Mouse (Mus musculus) heart, embryonic 15.5 days (tissue): ENCODE measurements at regions not wholly inside any gene's neighbourhood (a gene's known extent, or its start where the extent isn't known, plus 50 kb on each side); places are given as distances from the start of the nearest gene placed in this dataset.

ENCODE experiments used
- ATAC-seq: fragments of 200-750 bp; cut with Nextera tagmentation; replicated peaks from 2 replicates; pipeline ENCODE4 v1.8.0; 2017; ENCODE audit warnings: low read depth, moderate TSS enrichment; ENCODE audit not compliant: insufficient number of reproducible peaks, insufficient read depth, low FRiP score
- H3K27ac ChIP-seq: fragments of 300-500 bp; sonication (generic); 2 replicates; pipeline ENCODE4 v1.5.1; 2015; ENCODE audit warnings: mild to moderate bottlenecking, inconsistent platforms
- H3K27me3 ChIP-seq: fragments of 300-500 bp; sonication (generic); 2 replicates; pipeline ENCODE4 v1.6.1; 2015; ENCODE audit warnings: inconsistent platforms
- H3K36me3 ChIP-seq: fragments of 300-500 bp; sonication (generic); 2 replicates; pipeline ENCODE4 v1.6.1; 2015; ENCODE audit warnings: mild to moderate bottlenecking, inconsistent platforms
- H3K4me1 ChIP-seq: fragments of 300-500 bp; sonication (generic); replicated peaks from 2 replicates; pipeline ENCODE4 v1.6.1; 2015; ENCODE audit warnings: inconsistent platforms
- H3K4me2 ChIP-seq: fragments of 300-500 bp; sonication (generic); 2 replicates; pipeline ENCODE4 v1.6.1; 2015; ENCODE audit warnings: inconsistent platforms, mild to moderate bottlenecking, moderate library complexity
- H3K4me3 ChIP-seq: fragments of 300-500 bp; sonication (generic); 2 replicates; pipeline ENCODE4 v1.5.1; 2015; ENCODE audit warnings: mild to moderate bottlenecking, inconsistent platforms
- H3K9ac ChIP-seq: fragments of 300-500 bp; sonication (generic); 2 replicates; pipeline ENCODE4 v1.6.1; 2015; ENCODE audit warnings: mild to moderate bottlenecking, inconsistent platforms
- H3K9me3 ChIP-seq: fragments of 300-500 bp; sonication (generic); replicated peaks from 2 replicates; pipeline ENCODE4 v1.6.1; 2016; ENCODE audit warnings: inconsistent platforms
- WGBS: fragments of 180-500 bp; shearing (Covaris S2); methylation state at CpG from one replicate; pipeline ENCODE4 v1.1.7; 2015; ENCODE audit warnings: mixed read lengths; 5-methylcytosine and 5-hydroxymethylcytosine counted together

DNA sequence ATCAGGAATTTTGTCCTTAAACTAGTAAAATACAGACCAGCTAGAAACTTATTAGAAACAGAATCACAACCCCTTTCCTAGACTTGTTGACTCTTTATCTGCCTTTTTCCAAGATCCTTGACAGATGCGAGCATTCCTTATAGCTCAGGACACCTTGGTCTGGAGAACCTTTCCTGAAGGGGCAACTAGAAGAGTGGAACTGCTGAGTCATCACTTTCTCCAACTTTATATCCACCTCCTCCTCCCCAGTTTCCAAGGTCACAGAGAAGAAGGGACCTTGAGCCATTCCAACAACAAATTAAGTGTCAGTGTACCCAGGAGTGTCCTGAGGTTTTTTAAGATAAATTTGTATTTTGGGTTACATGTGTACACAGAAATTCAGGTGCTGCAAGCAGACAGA lies 111.5 kb upstream of the Aco1 start:
- no peaks in the 10 kb centered on the region for H3K36me3 ChIP-seq
- no peak for ATAC-seq
- no peaks in the 10 kb centered on the region for H3K4me1 ChIP-seq
- no peak overlapping the region for H3K9ac ChIP-seq
- 84% methylated on average over 1 of the region's 1 CpGs for WGBS
- H3K9me3 ChIP-seq = no peaks in the 10 kb centered on the region
- H3K4me3 ChIP-seq = no peak overlapping the region
- H3K4me2 ChIP-seq = no peak overlapping the region
- H3K27me3 ChIP-seq = no peaks in the 10 kb centered on the region
- no peak overlapping the region for H3K27ac ChIP-seq

DNA sequence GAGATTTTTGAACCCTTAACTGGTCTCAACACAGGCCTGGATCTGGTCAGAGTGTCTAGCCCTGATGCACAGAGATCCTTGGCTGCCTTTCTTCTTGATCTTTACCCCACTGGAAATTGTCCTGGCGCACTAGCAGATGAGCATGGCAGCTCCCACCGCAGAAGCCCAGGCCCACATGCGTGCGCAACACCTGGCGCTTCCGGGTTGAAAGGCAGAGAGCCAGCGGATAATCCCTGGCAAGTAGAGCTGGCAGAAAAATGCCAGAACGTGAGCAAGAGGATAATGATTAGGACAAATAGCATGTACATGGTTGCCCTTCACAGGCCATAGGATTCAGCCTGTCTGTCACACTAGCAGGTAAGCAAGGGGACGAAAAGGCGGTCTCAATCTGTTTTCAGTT lies 95.0 kb upstream of the Aco1 start:
- no peak overlapping the region for H3K27ac ChIP-seq
- no peak overlapping the region for H3K4me2 ChIP-seq
- H3K9me3 ChIP-seq = no peaks in the 10 kb centered on the region
- no peak overlapping the region for H3K4me3 ChIP-seq
- H3K27me3 ChIP-seq = no peaks in the 10 kb centered on the region
- no peak overlapping the region for H3K9ac ChIP-seq
- ATAC-seq = no peak
- WGBS = 92% methylated on average over 10 of the region's 10 CpGs
- no peaks in the 10 kb centered on the region for H3K36me3 ChIP-seq
- H3K4me1 ChIP-seq = no peaks in the 10 kb centered on the region

DNA sequence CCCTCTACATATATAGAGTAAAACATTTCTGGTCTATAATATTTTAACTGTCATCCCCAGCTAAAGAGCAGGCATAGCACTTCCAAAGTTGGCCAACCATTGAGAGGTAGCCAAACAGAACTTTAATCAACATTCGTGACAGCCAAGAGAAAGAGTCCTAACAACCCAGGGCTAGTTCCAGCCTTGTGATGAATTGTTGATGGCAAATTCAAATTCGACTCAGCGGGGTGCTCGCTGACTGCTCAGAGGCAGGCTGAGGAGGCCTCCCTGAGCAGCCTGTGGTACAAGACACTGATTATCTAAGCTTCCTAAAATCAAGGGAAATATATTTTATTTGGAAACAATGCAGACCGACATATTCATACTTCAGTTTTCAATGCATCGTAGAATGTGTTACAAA lies 93.8 kb upstream of the Aco1 start:
- Histone ChIP-seq H3K36me3 (no peaks in the 10 kb centered on the region), H3K4me1 (no peaks in the 10 kb centered on the region), H3K27me3 (no peaks in the 10 kb centered on the region), H3K4me3 (no peak overlapping the region), H3K27ac (no peak overlapping the region), H3K4me2 (no peak overlapping the region), H3K9me3 (no peaks in the 10 kb centered on the region), H3K9ac (no peak overlapping the region)
- 71% methylated on average over 6 of the region's 6 CpGs for WGBS
- ATAC-seq = no peak

DNA sequence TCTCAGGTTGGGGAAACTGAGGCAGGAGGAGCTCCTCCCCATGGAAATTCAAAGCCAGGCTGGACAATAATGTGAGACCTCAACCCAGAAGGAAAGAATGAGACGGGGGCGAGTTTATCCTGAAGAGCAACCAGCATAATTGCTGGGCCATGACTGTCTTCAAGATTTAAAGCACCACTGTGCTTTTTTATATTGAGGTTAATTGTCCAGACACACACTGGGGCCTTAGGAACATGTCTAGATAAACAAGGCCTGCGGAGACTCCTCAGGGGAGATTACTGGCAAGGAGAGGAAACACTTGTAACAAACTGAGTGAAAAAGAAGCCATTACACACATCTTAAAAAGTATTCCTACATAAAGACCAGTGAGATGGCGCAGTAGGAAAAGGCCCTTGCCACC lies 91.0 kb upstream of the Aco1 start:
- Histone ChIP-seq H3K36me3 (no peaks in the 10 kb centered on the region), H3K27me3 (no peaks in the 10 kb centered on the region), H3K4me3 (no peak overlapping the region), H3K9me3 (no peaks in the 10 kb centered on the region), H3K4me1 (no peaks in the 10 kb centered on the region), H3K9ac (no peak overlapping the region), H3K27ac (no peak overlapping the region), H3K4me2 (no peak overlapping the region)
- WGBS = 69% methylated on average over 4 of the region's 4 CpGs
- ATAC-seq = no peak

DNA sequence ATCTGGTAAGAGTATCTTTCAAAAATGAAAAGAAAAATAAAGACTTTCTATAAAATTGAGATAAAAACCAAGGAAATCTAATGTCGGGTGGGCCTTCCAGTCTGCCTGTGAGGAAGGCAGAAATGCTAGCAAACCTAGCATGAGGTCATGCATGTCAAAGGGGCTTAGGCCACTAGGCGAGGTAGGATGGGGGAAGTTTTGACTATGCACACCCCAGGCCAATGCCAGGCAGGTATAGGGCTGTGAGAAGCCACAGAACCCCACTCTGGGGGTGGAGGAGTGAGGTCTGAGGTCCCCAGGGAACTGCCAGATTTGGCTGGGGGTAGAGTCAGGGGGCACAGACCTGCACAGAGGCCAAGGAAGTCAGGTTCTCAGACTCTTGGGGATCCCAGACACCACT lies 89.5 kb upstream of the Aco1 start:
- no peak for ATAC-seq
- Histone ChIP-seq H3K4me1 (no peaks in the 10 kb centered on the region), H3K27me3 (no peaks in the 10 kb centered on the region), H3K4me2 (no peak overlapping the region), H3K9me3 (no peaks in the 10 kb centered on the region), H3K36me3 (no peaks in the 10 kb centered on the region), H3K9ac (no peak overlapping the region), H3K4me3 (no peak overlapping the region), H3K27ac (no peak overlapping the region)
- 77% methylated on average over 2 of the region's 2 CpGs for WGBS

DNA sequence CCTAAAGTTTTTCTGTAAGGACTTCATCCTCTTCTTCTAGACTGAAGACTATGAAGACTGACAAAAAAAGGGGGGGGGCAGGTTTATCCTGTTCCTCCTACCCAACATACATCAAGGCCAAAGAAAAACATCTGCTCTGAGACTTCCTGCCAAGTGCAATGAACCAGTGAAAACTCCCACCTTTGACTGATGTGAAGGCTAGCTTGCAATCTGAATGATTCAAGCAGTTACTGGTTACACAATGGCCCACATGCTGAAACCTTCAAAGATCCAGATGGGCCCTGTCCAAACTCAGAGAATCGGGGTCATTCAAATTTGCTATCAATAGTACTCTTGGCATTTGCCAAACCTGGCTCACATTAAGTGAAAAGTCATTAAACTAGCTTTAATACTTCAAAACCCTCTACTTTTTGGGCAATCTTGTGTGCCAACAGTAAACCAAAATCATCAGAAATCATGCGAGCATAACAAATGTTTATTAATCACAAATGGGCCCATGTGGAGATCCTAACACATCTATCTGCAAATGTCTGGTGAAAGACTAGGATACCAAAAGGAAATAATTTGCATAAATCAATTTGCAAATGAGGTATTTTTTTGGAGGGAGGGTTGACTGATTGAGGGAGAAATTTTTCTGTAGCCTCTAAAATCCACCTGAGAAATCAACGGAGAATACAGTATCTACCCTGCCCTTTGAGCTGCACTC lies 79.0 kb upstream of the Aco1 start:
- H3K27me3 ChIP-seq = no peaks in the 10 kb centered on the region
- no peak overlapping the region for H3K27ac ChIP-seq
- no peaks in the 10 kb centered on the region for H3K9me3 ChIP-seq
- no peak for ATAC-seq
- H3K4me2 ChIP-seq = no peak overlapping the region
- 73% methylated on average over 3 of the region's 3 CpGs for WGBS
- H3K9ac ChIP-seq = no peak overlapping the region
- no peaks in the 10 kb centered on the region for H3K4me1 ChIP-seq
- no peaks in the 10 kb centered on the region for H3K36me3 ChIP-seq
- H3K4me3 ChIP-seq = no peak overlapping the region

DNA sequence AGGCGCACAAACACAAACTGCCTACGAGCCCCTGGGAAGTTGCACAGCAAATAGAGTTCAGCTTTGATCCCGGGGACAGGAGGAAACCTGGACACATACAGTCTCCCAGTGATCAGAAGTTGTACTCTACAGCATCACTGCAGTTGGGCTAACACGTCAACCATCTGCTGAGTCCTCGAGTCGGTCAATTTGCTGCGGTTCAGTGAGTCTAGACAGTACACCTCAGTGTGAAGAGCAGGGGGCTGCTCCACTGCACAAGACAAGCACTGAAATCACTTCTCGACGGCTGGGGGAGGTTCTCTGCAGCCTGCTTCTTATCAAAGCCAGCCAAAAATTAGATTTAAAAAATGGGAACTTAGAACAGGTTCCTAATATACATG lies 78.4 kb upstream of the Aco1 start:
- no peak for ATAC-seq
- Histone ChIP-seq H3K4me3 (no peak overlapping the region), H3K9me3 (no peaks in the 10 kb centered on the region), H3K27me3 (no peaks in the 10 kb centered on the region), H3K4me2 (no peak overlapping the region), H3K9ac (no peak overlapping the region), H3K27ac (no peak overlapping the region), H3K36me3 (no peaks in the 10 kb centered on the region), H3K4me1 (no peaks in the 10 kb centered on the region)
- 74% methylated on average over 9 of the region's 9 CpGs for WGBS

DNA sequence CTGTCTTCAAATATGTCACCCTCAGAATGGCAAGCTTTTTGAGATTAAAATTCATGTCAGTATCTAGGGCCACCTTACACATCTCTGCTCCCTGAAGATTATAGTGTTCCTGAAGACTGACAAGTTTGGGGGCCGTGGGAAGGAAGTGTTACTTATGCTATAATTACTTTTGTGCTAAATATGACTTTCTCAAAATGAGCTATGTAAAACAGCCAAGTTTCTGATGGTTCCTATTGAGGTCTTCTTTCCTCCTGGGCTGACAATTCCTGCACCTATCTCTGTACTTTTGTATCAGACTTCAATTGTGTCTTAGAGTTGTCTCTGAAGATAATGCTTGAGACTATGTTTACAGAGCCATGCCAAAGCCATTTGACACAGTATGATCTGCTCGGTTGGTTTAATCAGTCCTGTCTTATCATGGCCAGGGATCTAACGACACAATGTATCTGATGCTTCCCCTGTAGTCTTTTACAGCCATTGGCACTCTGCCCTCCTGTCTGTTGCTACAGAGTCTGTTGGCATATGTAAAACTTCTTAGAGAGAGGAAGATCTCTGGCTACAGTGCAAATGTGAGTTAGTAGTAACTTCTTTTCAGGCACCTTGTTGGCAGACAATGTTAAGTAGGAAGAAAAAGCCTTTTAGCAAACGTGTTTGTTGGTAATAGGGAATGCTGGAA lies 71.8 kb upstream of the Aco1 start:
- H3K9me3 ChIP-seq = no peaks in the 10 kb centered on the region
- no peak for ATAC-seq
- no peaks in the 10 kb centered on the region for H3K4me1 ChIP-seq
- H3K36me3 ChIP-seq = no peaks in the 10 kb centered on the region
- no peak overlapping the region for H3K4me3 ChIP-seq
- H3K27me3 ChIP-seq = no peaks in the 10 kb centered on the region
- no peak overlapping the region for H3K4me2 ChIP-seq
- H3K27ac ChIP-seq = no peak overlapping the region
- 56% methylated on average over 4 of the region's 4 CpGs for WGBS
- no peak overlapping the region for H3K9ac ChIP-seq

DNA sequence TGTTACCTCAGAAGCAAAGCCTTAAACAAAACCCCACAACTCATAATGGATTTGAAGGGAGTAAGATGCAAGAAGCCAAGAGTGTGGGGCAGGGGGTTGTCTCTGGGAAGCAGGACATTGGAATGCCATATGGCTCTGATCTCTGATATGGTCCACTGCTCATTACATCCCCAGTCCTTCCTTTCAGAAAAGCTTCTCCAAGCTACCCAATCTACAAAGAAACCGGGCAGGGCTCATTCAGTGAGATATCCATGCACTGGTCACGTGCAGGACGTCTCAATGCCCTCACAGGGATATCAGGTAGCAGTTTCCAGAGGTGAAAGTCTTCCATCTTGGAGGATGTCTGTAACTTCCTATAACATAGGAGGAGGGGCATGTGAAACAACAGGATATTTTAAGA lies 61.8 kb upstream of the Aco1 start:
- 70% methylated on average over 3 of the region's 3 CpGs for WGBS
- H3K9ac ChIP-seq = no peak overlapping the region
- no peak overlapping the region for H3K27ac ChIP-seq
- H3K4me1 ChIP-seq = no peaks in the 10 kb centered on the region
- no peaks in the 10 kb centered on the region for H3K27me3 ChIP-seq
- no peaks in the 10 kb centered on the region for H3K9me3 ChIP-seq
- no peak overlapping the region for H3K4me3 ChIP-seq
- no peak for ATAC-seq
- no peak overlapping the region for H3K4me2 ChIP-seq
- H3K36me3 ChIP-seq = no peaks in the 10 kb centered on the region

DNA sequence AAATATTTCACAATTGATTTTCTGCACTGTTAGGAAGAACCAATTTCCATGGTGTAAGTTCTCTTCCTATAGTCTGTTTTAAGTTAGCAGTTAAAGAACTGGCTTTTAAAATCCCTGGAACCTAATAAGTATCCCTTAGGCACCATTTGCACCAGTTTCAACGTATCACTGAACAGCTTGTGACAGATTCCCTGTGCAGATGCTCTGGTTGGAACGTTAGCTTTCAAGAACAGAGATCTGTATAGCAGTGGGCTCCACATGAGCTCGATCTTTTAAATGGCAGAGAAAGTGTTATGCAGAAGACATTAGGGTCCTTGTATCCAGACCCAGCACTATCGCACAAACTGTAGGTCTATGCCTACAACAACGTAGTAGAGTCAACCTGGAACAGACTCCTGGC lies 52.6 kb upstream of the Aco1 start:
- Histone ChIP-seq H3K27me3 (no peaks in the 10 kb centered on the region), H3K4me2 (no peak overlapping the region)
- WGBS = 73% methylated on average over 5 of the region's 5 CpGs

More for the DNA sequence above, 52.6 kb upstream of the Aco1 start:
- H3K27ac ChIP-seq = no peak overlapping the region
- no peak overlapping the region for H3K9ac ChIP-seq
- H3K4me3 ChIP-seq = no peak overlapping the region
- H3K36me3 ChIP-seq = no peaks in the 10 kb centered on the region
- no peak for ATAC-seq
- H3K4me1 ChIP-seq = no peaks in the 10 kb centered on the region
- no peaks in the 10 kb centered on the region for H3K9me3 ChIP-seq
